Mouse (Mus musculus): ENCODE results near the gene Mlst8.

- no peak for TF ChIP-seq CTCF (IDR thresholded peaks at IDR 0.05; ENCODE audit: borderline replicate concordance, control insufficient read depth, extremely low read depth, insufficient read depth, low read length, poor library complexity)
- TF ChIP-seq POLR2A (IDR thresholded peaks at IDR 0.05; ENCODE audit: control insufficient read depth, extremely low read depth, insufficient read depth, low read length, poor library complexity): no peak
Measured at GRCm38 (mm10) chr17:24429201-24429983, 49.5 kb downstream of the Mlst8 start.
